Mouse (Mus musculus) heart, postnatal 10 days (tissue): ENCODE data around the gene Adgrv1. TPM values are rescaled to one million over a fixed set of nuclear protein-coding genes. Genes with fewer than 3 reads are reported as not detected.
A peak's percentile ranks its signal among the peaks of the same experiment; 100 is the strongest.
"Not testable (repeated sequence)": the region's sequence is repeated elsewhere in the genome, so short reads cannot be mapped to it uniquely, and the experiment has no call there.

Source experiments
- DNase-seq, 2 experiments: peaks; one replicate each; pipeline ENCODE4 v3.0.0; 2021
- intact Hi-C: fragments of 180-260 bp; cut with DNase I; formaldehyde crosslinking; loops from one replicate; pipeline ENCODE4 v1.15.1; 2025
- total RNA-seq, 2 experiments: library from RNA; stranded (reverse); gene quantifications; 2 replicates each; pipeline ENCODE4 v1.2.3; 2021

Adgrv1 gene
- under 1 TPM; 0.74 to 0.96 TPM for total RNA-seq

GRCm38 (mm10) chr13:81632720-81633415 is at the start of gene Adgrv1:
TSS of gene Adgrv1 (minus strand) at chr13:81633154.
- intact Hi-C loops, result no loop called here

GRCm38 (mm10) chr13:81675333-81675732 is 42.4 kb upstream of the Adgrv1 start:
- DNase-seq, result no peak
- intact Hi-C loops, result no loop called here

More at GRCm38 (mm10) chr13:81632720-81633415, at the start of gene Adgrv1:
- DNase-seq, result peak; percentile 67 to 73

- no peak for DNase-seq
- intact Hi-C loops, result no loop called here
Observed at GRCm38 (mm10) chr13:81667713-81668112, 34.8 kb upstream of the Adgrv1 start.

GRCm38 (mm10) chr13:81664331-81664698 is 31.4 kb upstream of the Adgrv1 start:
- intact Hi-C loops, result no loop called here
- DNase-seq, result peak in 1 of 2 experiments; percentile 20

GRCm38 (mm10) chr13:81663566-81664330 is 30.8 kb upstream of the Adgrv1 start:
- intact Hi-C loops, result no loop called here
- DNase-seq, result no peak

GRCm38 (mm10) chr13:81658053-81658752 is 25.2 kb upstream of the Adgrv1 start:
- intact Hi-C loops, result loop anchor here (1.0 to 5.0 kb wide), 2 partner anchors 52 to 104 kb away; no protein-coding TSS in a partner anchor
- no peak for DNase-seq

- intact Hi-C loops, result loop anchor here (1.0 to 5.0 kb wide), 3 partner anchors 53 to 125 kb away; partner anchors contain the start of gene Cetn3
- peak; percentile 94 to 95 for DNase-seq
Observed at GRCm38 (mm10) chr13:81657351-81658052, 24.5 kb upstream of the Adgrv1 start, which contains the start of gene Lysmd3. TSS of gene Lysmd3 (plus strand) at chr13:81657663.

- DNase-seq, result no peak
- intact Hi-C loops, result loop anchor here (2.0 to 5.0 kb wide), 2 partner anchors 105 to 126 kb away; partner anchors contain the start of gene Cetn3
Observed at GRCm38 (mm10) chr13:81657008-81657350, 24.0 kb upstream of the Adgrv1 start.

- intact Hi-C loops, result loop anchor here (2.0 to 5.0 kb wide), 2 partner anchors 106 to 127 kb away; partner anchors contain the start of gene Cetn3
- DNase-seq, result peak in 1 of 2 experiments; percentile 12
Observed at GRCm38 (mm10) chr13:81656091-81656850, 23.3 kb upstream of the Adgrv1 start.

- DNase-seq, intact Hi-C loops: not testable (repeated sequence)
Observed at GRCm38 (mm10) chr13:81650382-81650781, 17.4 kb upstream of the Adgrv1 start.

GRCm38 (mm10) chr13:81646348-81646747 is 13.4 kb upstream of the Adgrv1 start:
- intact Hi-C loops, result loop anchor here (10.0 kb wide), 1 partner anchor 782 kb away; no protein-coding TSS in a partner anchor
- DNase-seq, result no peak

GRCm38 (mm10) chr13:81644047-81644565 is 11.2 kb upstream of the Adgrv1 start:
- intact Hi-C loops, result loop anchor here (2.0 to 10.0 kb wide), 2 partner anchors 117 to 779 kb away; no protein-coding TSS in a partner anchor

GRCm38 (mm10) chr13:81642491-81643149 is 9.7 kb upstream of the Adgrv1 start:
- no peak for DNase-seq
- intact Hi-C loops, result loop anchor here (2.0 to 10.0 kb wide), 3 partner anchors 118 to 778 kb away; no protein-coding TSS in a partner anchor

More at GRCm38 (mm10) chr13:81644047-81644565, 11.2 kb upstream of the Adgrv1 start:
- no peak for DNase-seq

GRCm38 (mm10) chr13:81641289-81642045 is 8.5 kb upstream of the Adgrv1 start:
- peak; percentile 29 to 60 for DNase-seq

GRCm38 (mm10) chr13:81640881-81641280 is 7.9 kb upstream of the Adgrv1 start:
- DNase-seq, result no peak
- intact Hi-C loops, result loop anchor here (10.0 kb wide), 1 partner anchor 776 kb away; no protein-coding TSS in a partner anchor

More at GRCm38 (mm10) chr13:81641289-81642045, 8.5 kb upstream of the Adgrv1 start:
- intact Hi-C loops, result loop anchor here (2.0 to 10.0 kb wide), 3 partner anchors 119 to 777 kb away; no protein-coding TSS in a partner anchor

- intact Hi-C loops, result loop anchor here (10.0 kb wide), 1 partner anchor 775 kb away; no protein-coding TSS in a partner anchor
- no peak for DNase-seq
Observed at GRCm38 (mm10) chr13:81639624-81640023, 6.7 kb upstream of the Adgrv1 start.

- intact Hi-C loops, result no loop called here
- no peak for DNase-seq
Observed at GRCm38 (mm10) chr13:81630566-81630965, 2.4 kb downstream of the Adgrv1 start.
